In the genomic region with DNA sequence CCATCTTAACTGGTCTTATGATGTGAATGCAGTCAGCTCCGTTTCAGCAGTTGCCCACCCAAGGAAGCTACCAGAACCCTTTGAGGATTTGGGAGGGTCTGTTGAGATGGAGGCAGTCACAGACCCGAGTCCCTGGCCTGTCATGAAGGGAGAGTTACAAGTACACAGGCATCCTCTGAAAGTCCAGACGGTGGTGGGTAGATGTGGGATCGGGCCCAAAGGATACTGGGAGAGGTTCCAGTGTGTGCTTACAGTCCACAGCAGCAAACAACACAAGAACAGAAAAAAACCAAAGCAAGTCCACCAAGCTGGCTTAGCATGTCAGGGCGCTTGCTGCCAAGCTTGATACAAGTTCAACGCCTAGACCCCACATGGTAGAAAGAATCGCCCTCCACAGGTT, we compare ENCODE assay signal across 17 mouse cellular contexts.
"Had no signal": no experiment of that assay in that cellular context is flagged by ENCODE, and none has a peak within 500 bp of the region (broad histone marks: within the 10 kb centered on the region; RNA-seq: fewer than 3 reads in every experiment).

No protein-coding gene starts in this region.

- H3K4me3 ChIP-seq: hindbrain, embryonic 15.5 days; kidney, embryonic 15.5 days; limb, embryonic 12.5 days; liver, embryonic 13.5 days; lung, embryonic 15.5 days; midbrain, embryonic 13.5 days; myocyte; neural tube, embryonic 15.5 days; stomach, embryonic 15.5 days had no signal

- H3K27me3 ChIP-seq: hindbrain, embryonic 15.5 days; kidney, embryonic 15.5 days; limb, embryonic 12.5 days; liver, embryonic 13.5 days; lung, embryonic 15.5 days; midbrain, embryonic 13.5 days; neural tube, embryonic 15.5 days; stomach, embryonic 15.5 days had no signal

- H3K9ac ChIP-seq: hindbrain, embryonic 15.5 days; kidney, embryonic 15.5 days; limb, embryonic 12.5 days; liver, embryonic 13.5 days; liver, postnatal 0 days; lung, embryonic 15.5 days; midbrain, embryonic 13.5 days; neural tube, embryonic 15.5 days; stomach, embryonic 15.5 days had no signal

- DNase-seq: kidney, adult 2 months; kidney, postnatal 14 days; liver; liver, embryonic 13.5 days; liver, postnatal 0 days; lung, postnatal 14 days; thymus, adult 2 months; thymus, postnatal 25 days had no signal

- ATAC-seq: intestine, embryonic 16.5 days; liver, postnatal 0 days; midbrain, embryonic 13.5 days had no signal

- H3K9me3 ChIP-seq: hindbrain, embryonic 15.5 days; kidney, embryonic 15.5 days; limb, embryonic 12.5 days; liver, embryonic 13.5 days; lung, embryonic 15.5 days; midbrain, embryonic 13.5 days; neural tube, embryonic 15.5 days; stomach, embryonic 15.5 days had no signal

- H3K27ac ChIP-seq: hindbrain, embryonic 15.5 days; kidney, embryonic 15.5 days; limb, embryonic 12.5 days; liver, embryonic 13.5 days; lung, embryonic 15.5 days; midbrain, embryonic 13.5 days; neural tube, embryonic 15.5 days; stomach, embryonic 15.5 days had no signal

- H3K4me2 ChIP-seq: hindbrain, embryonic 15.5 days; kidney, embryonic 15.5 days; limb, embryonic 12.5 days; liver, embryonic 13.5 days; lung, embryonic 15.5 days; midbrain, embryonic 13.5 days; neural tube, embryonic 15.5 days; stomach, embryonic 15.5 days had no signal
